Mouse (Mus musculus): Measurements from ENCODE around the gene Tmem203.

- TF ChIP-seq HCFC1 (IDR thresholded peaks at IDR 0.05; ENCODE audit: borderline replicate concordance, insufficient read depth, low read length), result no peak
- TF ChIP-seq CHD2 (IDR thresholded peaks at IDR 0.05; ENCODE audit: low read depth, low read length), result no peak
- TF ChIP-seq ZNF384 (IDR thresholded peaks at IDR 0.05; ENCODE audit: low read depth, low read length), result no peak
- no peak for TF ChIP-seq MAFK (IDR thresholded peaks at IDR 0.05; ENCODE audit: insufficient read depth, low read depth, low read length)
Measured at GRCm38 (mm10) chr2:25217666-25218065, 37.6 kb upstream of the Tmem203 start.

Measured in ES-E14 (cell line).